Mouse (Mus musculus) liver, embryonic 14.5 days (tissue): ENCODE results near the gene Pigx. TPM values are rescaled to one million over a fixed set of nuclear protein-coding genes. Genes with fewer than 3 reads are reported as not detected.
"Not testable (repeated sequence)": the region's sequence is repeated elsewhere in the genome, so short reads cannot be mapped to it uniquely, and the experiment has no call there.

Experiments
- ATAC-seq: fragments of 200-750 bp; cut with Nextera tagmentation; 2 replicates; pipeline ENCODE4 v1.8.0; 2017; ENCODE audit warnings: moderate number of reproducible peaks, mild to moderate bottlenecking, moderate library complexity; ENCODE audit not compliant: insufficient read depth
- DNase-seq, 3 experiments: peaks; one replicate each; pipeline ENCODE4 v3.0.0-alpha.2; 2012 to 2013; ENCODE audit warnings: low read depth in 3 of 3, low spot score in 3 of 3
- H3K27ac ChIP-seq: fragments of 300-500 bp; sonication (generic); 2 replicates; pipeline ENCODE4 v1.5.1; 2014; ENCODE audit warnings: moderate library complexity, mild to moderate bottlenecking, control low read depth, inconsistent platforms
- H3K27me3 ChIP-seq: fragments of 300-500 bp; sonication (generic); 2 replicates; pipeline ENCODE4 v1.6.1; 2014; ENCODE audit warnings: mild to moderate bottlenecking, low read length, moderate library complexity; ENCODE audit not compliant: control insufficient read depth, insufficient read depth
- H3K36me3 ChIP-seq: fragments of 300-500 bp; sonication (generic); replicated peaks from 2 replicates; pipeline ENCODE4 v1.6.1; 2014; ENCODE audit warnings: low read depth; ENCODE audit not compliant: control insufficient read depth, insufficient read depth
- H3K4me1 ChIP-seq, 2 experiments: fragments of 200-500 bp in 1 of 2; fragments of 300-500 bp in 1 of 2; sonication (generic) in 1 of 2; replicated peaks; 2 replicates each; pipeline ENCODE4 v1.6.1; 2012 to 2014; ENCODE audit warnings: antibody characterized with exemption in 1 of 2, inconsistent platforms in 1 of 2, low read length in 1 of 2; ENCODE audit not compliant: control insufficient read depth in 2 of 2, insufficient read depth in 2 of 2
- H3K4me2 ChIP-seq: fragments of 300-500 bp; sonication (generic); 2 replicates; pipeline ENCODE4 v1.6.1; 2014; ENCODE audit warnings: low read depth, mild to moderate bottlenecking, control low read depth, moderate library complexity
- H3K4me3 ChIP-seq, 2 experiments: fragments of 200-500 bp in 1 of 2; fragments of 300-500 bp in 1 of 2; sonication (generic) in 1 of 2; 2 replicates each; pipeline ENCODE4 v1.5.1; 2012 to 2014; ENCODE audit warnings: low read depth in 2 of 2, low read length in 2 of 2, mild to moderate bottlenecking in 2 of 2, control low read depth in 1 of 2, inconsistent platforms in 1 of 2, moderate library complexity in 1 of 2; ENCODE audit not compliant: insufficient read depth in 1 of 2
- H3K9ac ChIP-seq: fragments of 300-500 bp; sonication (generic); replicated peaks from 2 replicates; pipeline ENCODE4 v1.6.1; 2014; ENCODE audit warnings: mild to moderate bottlenecking, control low read depth, moderate library complexity
- H3K9me3 ChIP-seq: fragments of 300-500 bp; sonication (generic); 2 replicates; pipeline ENCODE4 v1.6.1; 2016; ENCODE audit warnings: low read length, mixed read lengths; ENCODE audit not compliant: control insufficient read depth
- CTCF ChIP-seq: IDR thresholded peaks from 2 replicates; pipeline ENCODE4 v1.5.1; 2016; ENCODE audit warnings: antibody characterized with exemption, low read depth, control low read depth
- EP300 ChIP-seq: IDR thresholded peaks from 2 replicates; pipeline ENCODE4 v1.6.1; 2016; ENCODE audit warnings: antibody characterized with exemption, low read depth
- WGBS: fragments of 180-500 bp; shearing (Covaris S2); extraction: QIAGEN DNeasy Blood & Tissue Kit; methylation state at CpG from one replicate; pipeline ENCODE4 v1.1.7; 2014; ENCODE audit not compliant: insufficient replicate concordance; 5-methylcytosine and 5-hydroxymethylcytosine counted together
- polyA plus RNA-seq, 2 experiments: library from polyadenylated mRNA; depleted of rRNA in 1 of 2; stranded (reverse) in 1 of 2; unstranded in 1 of 2; fragments of >200 nt; fragmentation: Nextera tagmentation in 1 of 2; extraction: Ambion mirVana in 1 of 2; gene quantifications; 2 replicates each; pipeline versions ENCODE4 v1.2.1 to v1.2.3; 2012 to 2014

The Pigx gene
- polyA plus RNA-seq, 2 experiments: 13.2 to 25.5 TPM

DNA sequence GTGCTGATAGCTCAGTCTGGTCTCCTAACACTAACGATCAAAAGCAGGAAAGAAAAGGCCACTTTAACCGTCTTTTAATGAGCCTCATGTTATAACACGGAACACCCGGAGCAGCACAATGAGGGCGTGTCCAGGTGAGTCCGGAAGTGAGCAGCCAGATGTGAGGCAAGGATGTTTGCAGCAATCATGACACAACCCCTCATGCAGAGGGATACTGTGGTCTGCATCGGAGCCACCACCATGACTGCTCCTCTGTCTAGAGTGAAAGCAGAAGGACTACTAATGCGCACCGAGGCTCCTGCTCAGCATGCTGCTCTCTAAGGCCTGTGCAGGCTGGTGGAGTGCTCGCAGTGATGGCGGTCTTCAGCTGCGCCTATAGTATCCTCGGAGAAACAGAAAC is 2.8 kb upstream of the Pigx start:
- ATAC-seq: no peak
- no peak overlapping the region for H3K9ac ChIP-seq

DNA sequence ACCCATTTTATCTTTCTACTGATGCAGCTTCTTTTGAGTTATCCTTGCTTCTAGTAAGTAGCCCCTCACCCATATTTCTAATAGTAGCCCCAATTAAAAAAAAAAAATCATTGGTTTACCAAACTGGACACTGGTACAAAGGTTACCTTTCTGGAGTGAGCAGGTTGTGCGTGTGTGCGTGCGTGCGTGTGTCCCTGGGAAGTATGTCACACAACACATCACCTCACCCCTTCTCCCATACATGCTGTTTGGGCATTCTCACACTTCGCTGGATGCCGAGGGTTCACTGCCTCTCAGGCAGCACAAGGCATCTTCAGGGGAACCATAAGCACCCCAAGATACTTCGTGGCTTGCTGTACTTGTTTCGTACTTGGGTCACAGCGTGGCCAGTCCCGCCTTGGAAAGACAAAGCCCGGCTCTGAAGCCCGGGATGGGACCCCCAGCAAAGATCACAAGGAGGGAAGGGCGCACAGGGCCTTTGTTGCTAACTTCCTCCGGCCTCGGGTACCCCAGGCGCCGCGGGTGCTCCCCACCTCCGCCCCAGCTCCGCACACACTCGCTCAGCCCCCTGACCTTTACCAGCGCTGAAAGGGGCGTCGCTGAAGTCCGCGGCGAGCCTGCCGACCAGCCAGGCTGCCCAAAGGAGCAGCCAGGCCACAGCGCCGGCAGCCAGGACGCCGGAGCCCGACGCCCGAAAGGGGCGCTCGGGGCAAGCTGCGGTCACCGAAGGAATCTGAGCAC is 473 bp downstream of the Pigx start:
- no peak for TF ChIP-seq EP300
- WGBS: under 1% methylated on average over 39 of the region's 39 CpGs
- H3K9ac ChIP-seq: peak overlapping the region; percentile 82
- no peaks in the 10 kb centered on the region for H3K9me3 ChIP-seq
- no peaks in the 10 kb centered on the region for H3K36me3 ChIP-seq
- DNase-seq: no peak
- peak overlapping the region; percentile 24; the same call in 1 of the 2 replicates for H3K27ac ChIP-seq
- peak; percentile 63 for ATAC-seq
- H3K4me1 ChIP-seq: peaks cover 2 to 10% of the 10 kb centered on the region in 2 experiments; a peak in 3 of 4 replicates
- H3K27me3 ChIP-seq: no peaks in the 10 kb centered on the region
- peak overlapping the region; percentile 82 to 83 for H3K4me3 ChIP-seq
- peak overlapping the region; percentile 90 for H3K4me2 ChIP-seq

More for the DNA sequence above, 2.8 kb upstream of the Pigx start:
- Histone ChIP-seq H3K36me3 (no peaks in the 10 kb centered on the region), H3K27me3 (no peaks in the 10 kb centered on the region), H3K9me3 (no peaks in the 10 kb centered on the region), H3K27ac (no peak overlapping the region), H3K4me1 (peaks cover 2 to 10% of the 10 kb centered on the region in 2 experiments; a peak in 3 of 4 replicates), H3K4me3 (no peak overlapping the region), H3K4me2 (no peak overlapping the region)
- DNase-seq: no peak
- WGBS: 73% methylated on average over 13 of the region's 13 CpGs
- TF ChIP-seq EP300: no peak
- no peak for TF ChIP-seq CTCF

DNA sequence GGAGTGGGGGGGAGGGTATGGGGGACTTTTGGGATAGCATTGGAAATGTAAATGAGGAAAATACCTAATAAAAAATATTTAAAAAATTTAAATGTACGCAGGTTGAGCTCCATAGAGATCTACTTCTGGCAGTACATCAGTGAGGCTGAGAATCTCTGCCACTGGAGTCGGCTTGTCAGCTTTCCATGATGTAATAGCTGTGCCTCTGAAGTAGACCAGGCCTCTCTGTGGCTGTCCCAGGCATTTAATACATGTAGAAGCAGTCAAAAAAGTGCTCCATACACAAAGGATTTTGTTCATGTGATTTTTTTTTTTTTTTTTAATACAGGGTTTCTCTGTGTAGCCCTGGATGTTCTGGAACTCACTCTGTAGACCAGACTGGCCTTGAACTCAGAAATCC is 1.8 kb downstream of the Pigx start:
- WGBS: 76% methylated on average over 2 of the region's 2 CpGs
- ATAC-seq, H3K27me3 ChIP-seq, H3K9me3 ChIP-seq, H3K27ac ChIP-seq, H3K4me2 ChIP-seq, H3K9ac ChIP-seq, H3K36me3 ChIP-seq, H3K4me3 ChIP-seq, DNase-seq, H3K4me1 ChIP-seq: not testable (repeated sequence)

DNA sequence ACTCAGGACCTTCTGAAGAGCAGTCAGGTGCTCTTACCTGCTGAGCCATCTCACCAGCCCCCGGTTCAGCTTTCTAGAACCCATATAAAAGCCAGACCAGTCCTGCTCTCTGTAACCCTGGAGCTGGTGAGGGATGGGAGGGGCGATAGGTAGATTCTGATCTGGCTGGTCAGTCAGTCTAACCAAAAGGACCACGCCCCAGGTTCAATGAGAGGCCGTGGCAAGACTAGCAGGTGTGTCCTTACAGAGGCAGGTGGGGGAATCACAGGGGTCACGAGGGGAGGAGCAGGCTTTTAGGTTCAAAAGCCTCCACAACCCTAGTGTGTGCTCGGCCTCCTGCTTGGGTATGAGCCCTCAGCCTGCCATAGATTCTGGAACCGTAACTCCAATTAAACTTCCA is 8.1 kb downstream of the Pigx start:
- H3K27me3 ChIP-seq: no peaks in the 10 kb centered on the region
- H3K9me3 ChIP-seq: no peaks in the 10 kb centered on the region
- H3K36me3 ChIP-seq: no peaks in the 10 kb centered on the region
- WGBS: 71% methylated on average over 7 of the region's 7 CpGs
- TF ChIP-seq EP300: no peak
- TF ChIP-seq CTCF: no peak
- no peak for DNase-seq
- H3K4me3 ChIP-seq: no peak overlapping the region
- no peak overlapping the region for H3K27ac ChIP-seq
- H3K4me2 ChIP-seq: no peak overlapping the region
- no peaks in the 10 kb centered on the region for H3K4me1 ChIP-seq
- ATAC-seq: no peak
- H3K9ac ChIP-seq: no peak overlapping the region

DNA sequence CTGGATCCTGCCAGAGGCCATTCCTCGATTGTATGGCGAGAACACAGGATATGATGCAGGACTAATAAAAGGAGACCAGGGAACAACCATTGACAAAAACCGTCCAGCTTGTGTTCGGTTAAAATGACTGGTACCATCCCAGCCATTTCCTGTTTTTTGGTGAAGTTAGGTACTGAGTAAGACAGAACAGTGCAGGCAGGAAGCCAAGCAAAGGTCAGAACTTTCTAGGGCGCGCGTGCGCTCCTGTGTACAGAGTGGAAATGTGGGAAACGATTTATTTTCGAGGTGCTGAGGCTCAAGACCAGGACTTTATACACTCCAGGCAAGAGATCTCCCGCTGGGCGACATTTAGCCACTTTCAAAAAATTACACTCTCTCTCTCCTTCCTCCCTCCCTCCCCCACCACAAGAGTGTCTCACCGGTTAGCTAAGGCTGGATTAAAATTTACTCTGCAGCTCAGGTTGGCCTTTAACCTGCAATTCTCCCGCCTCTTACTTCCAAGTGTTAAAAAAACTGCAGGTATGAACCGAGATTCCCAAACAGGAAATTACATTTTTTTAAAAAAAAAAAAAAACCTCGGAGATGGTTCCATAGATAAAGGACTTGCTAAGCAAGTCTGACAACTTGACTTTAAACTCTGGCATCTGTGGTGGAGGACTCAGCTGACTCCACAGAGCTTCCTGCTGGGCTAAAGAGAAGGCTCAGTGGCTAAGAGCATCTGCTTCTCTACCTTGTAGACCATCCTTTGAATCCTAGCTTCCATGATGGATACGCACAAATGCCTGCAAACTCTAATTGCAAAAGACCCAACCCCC is 11.7 kb downstream of the Pigx start:
- no peaks in the 10 kb centered on the region for H3K4me1 ChIP-seq
- H3K9ac ChIP-seq: no peak overlapping the region
- H3K27me3 ChIP-seq: no peaks in the 10 kb centered on the region
- no peaks in the 10 kb centered on the region for H3K9me3 ChIP-seq
- no peak overlapping the region for H3K4me2 ChIP-seq
- TF ChIP-seq EP300: no peak
- TF ChIP-seq CTCF: no peak
- DNase-seq (no peak), ATAC-seq (no peak)
- no peaks in the 10 kb centered on the region for H3K36me3 ChIP-seq
- 44% methylated on average over 17 of the region's 17 CpGs for WGBS
- H3K27ac ChIP-seq: no peak overlapping the region
- no peak overlapping the region for H3K4me3 ChIP-seq
